Mouse (Mus musculus) cerebellum, adult 8-10 months (tissue): ENCODE results near the gene Kirrel3.

Source experiments
- DNase-seq: peaks from one replicate; pipeline ENCODE4 v3.0.0; 2022

Gene Kirrel3

DNA sequence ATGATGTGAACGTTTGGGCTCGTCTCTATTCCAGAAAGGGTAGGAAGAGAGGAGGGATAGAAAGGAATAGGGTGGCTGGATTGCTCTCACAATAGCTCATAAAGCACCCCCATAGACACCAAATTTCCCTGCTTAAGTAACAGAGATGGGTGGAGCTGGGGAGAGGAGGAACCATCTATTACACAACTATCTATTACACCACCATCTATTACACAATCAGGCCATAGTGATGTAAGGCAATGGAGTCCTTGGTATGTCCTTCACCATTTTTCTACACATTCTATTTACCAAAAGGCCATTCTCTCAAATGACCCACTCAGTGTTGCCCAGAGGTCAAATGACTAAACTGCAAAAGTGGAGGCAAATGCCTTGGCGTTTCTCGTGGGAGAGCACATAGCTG, 119.2 kb downstream of the Kirrel3 start:
- no peak for DNase-seq

DNA sequence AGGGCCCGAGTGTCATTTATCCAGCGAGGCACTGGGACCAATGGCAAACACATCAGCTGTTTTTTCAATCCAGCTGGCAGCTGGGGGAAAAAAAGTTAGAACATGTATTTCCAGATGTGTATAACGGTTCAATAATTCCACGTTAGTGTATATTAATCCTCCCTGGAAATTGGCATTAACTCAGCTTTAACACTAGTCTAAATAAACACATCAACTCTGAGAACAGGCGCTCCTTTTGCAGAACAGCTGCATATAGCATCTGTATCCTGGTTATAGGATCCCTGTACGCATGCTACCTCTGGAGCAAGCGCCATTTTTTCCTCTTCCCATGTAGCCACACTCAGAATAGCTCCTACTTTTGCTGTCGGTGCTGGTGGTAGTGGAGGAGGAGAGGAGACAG, 119.8 kb downstream of the Kirrel3 start:
- no peak for DNase-seq

DNA sequence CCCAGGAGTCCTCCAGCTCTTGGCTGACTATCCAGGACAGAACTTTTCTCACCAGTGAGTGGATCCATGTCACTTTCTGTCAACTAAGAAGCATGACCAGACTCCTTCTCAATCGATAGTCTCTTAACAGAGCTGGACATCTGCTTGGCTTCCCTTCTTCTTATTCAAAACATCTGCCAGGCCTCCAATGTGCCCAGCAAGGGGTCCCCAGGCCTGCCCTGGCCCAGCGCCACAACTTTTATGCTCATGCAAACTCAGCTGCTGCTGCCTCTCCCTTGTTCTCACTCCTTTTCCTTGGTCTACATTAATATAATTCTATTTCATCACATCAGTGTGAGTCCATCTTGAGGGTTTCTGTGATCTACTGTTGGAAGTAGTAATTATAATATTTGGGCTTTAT, 122.3 kb downstream of the Kirrel3 start:
- DNase-seq: no peak

DNA sequence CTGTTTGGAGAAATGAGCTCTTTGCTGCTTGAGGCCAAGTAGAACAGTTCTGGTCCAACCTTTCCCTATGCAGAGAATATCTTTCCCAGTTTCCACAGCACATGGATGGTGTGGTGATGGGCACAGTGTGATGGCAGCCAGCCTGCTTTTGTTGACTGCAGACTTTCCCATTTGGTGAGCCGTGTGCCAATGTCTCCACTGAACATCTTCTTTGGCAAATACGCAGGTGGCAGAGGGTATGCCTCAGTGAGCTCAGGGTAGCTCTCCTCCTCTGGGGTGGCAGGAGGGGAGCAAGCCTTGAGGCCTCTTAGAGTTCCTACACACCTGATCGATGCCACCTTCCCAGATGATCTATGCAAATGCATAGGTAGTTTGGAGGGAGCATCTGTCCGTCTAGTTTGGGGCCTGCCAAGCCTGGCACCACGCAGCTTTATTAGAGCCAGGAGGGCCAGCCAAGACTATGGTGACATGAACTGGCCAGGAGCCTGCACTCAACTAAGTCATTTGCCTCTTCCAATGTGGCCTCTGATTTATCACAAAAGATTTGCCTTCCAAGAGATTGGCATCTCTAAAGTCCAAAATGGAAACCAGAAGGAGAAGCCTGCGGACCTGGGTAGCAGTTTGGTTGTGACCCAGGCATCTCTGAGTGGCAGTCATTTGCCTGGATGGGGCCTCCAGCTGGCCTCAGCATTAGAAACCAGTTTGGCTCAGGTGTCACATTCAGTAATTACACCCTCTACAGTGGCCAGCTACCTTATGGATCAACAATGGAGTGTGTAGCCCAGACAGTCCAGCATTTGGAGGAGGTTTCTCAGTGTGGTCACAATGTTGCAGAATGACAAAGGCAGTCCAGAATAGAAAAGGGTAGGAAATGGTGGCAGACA, 127.4 kb downstream of the Kirrel3 start:
- peak; percentile 72 for DNase-seq

DNA sequence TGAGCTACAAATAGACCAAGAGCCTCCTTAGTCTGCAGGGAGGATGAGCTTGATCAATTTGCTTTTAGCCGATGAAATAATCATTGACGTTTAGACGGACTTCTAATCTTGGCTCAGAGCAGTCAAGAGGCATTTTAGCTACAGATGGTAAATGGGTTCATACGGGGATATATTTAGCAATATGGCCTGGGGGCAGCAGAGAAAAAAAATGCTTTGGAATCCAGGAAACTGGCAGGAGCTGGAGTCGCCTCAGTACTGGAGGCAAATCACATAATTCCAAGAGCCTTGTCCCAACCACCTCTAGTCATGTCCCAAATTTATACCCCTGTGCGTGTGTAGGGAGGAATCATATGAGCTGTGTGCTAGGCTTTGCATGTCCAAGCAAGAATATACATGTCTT, 132.4 kb downstream of the Kirrel3 start:
- DNase-seq: no peak

DNA sequence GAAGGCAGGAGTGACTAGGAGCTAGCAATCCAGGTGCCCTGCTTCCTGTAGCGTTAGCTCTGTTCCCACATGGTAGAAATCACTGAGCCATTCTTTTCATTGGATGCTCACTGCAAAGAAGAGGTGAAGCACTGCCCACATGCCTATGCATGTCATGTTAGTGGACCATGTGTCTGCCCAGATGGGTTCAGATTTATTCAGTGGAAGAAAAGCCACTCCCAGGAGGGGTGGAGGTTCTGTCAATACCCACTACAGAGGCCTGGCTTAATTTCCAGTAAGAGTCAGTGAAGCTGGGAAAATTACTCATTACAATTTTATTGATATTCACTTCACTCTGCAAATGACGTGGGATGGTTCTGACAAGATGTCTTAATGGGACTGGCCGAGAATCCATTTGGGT, 134.2 kb downstream of the Kirrel3 start:
- DNase-seq: no peak

DNA sequence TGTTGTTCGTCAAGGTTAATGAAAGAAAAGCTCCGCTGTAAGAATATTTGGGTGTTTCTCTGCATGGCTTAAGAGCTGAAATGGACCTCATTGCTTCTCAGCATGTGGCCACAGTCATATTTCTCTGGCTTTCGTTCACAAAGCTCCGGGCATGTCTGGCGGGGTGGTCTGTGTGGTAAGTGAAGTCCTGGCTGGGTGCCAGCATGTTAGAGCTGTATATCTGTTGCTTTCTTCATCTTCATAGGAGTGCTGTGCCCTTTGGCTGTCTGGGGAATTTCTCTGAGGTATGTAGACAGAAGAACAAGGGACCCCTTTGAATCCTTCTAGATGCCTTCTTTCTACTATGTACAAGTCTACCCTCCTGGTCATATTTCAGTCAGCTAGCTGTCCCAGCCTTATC, 137.8 kb downstream of the Kirrel3 start:
- DNase-seq: no peak

DNA sequence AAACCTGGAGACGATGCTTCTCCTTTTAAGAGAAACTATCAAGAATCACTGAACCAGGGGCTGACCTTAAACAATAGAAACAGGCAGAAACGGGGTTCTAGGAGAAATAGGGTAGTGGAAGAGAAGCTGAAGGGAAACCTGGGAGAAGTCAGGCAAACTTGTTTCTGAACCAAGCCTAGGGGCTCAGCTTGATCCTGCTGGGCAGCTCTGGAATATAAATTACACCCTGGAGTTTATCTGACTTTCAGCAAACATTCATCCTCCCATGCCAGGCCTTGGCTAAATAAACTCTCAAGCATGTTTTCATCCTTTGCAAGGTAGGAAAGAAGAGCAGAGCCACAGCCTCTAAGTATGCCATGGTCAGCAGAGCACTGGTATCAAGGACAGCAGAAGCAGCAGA, 138.3 kb downstream of the Kirrel3 start:
- no peak for DNase-seq

DNA sequence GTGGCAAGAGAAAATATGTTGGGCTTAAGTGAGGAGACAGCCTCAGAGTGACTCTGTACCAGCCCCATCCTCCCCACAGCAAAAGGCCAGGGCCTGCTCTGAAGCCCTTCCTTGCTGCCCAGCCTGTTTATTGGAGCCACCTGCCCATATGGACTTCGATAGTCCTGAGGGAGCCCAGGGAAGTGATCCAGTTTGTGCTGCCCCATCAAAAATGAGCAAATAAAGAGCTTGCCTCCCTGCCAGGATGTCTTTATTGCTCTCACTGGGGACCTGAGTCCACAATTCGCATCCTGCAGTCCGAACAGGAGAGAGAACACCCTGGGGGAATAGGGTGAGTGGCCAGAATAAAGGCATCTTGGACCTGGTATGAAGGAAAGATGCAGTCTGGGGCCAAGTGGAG, 143.1 kb downstream of the Kirrel3 start:
- no peak for DNase-seq

DNA sequence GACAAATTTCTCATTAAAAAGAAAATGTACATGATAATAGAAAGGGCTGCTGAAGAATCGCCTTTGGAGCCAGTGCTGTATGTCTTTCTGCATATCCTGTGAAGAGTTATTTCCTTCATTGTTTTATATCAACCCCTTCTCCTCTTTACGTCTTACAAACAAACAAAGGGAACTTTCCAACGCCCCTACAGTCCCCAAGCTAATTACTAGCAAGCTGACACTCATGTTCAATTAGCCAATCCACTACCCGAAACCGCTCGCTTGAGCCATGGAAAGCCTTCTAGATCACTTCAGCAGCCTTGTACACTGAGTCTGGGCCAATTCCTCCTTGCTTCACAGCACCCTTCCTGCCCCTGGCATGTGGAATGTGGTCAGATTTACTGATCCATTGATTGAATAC, 150.0 kb downstream of the Kirrel3 start:
- DNase-seq: no peak

DNA sequence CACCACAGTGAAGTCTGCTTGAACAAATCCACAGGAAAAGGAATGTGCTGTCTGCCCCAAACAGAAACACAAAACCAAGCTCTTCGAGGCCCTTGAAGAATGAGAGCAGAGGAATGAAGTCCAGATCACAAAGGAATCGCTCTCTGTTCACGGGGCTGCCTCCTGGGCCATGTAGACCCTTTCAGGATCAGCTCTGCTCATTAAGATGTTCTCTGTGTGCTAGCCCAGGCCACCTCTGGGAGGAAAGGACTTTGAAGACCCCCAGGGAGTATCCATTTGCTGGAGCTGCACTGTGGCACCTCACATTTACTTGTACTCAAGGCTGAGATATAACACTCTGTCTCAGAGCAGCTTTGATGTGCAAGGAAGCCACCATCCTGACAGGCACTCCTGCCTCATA, 158.2 kb downstream of the Kirrel3 start:
- no peak for DNase-seq

DNA sequence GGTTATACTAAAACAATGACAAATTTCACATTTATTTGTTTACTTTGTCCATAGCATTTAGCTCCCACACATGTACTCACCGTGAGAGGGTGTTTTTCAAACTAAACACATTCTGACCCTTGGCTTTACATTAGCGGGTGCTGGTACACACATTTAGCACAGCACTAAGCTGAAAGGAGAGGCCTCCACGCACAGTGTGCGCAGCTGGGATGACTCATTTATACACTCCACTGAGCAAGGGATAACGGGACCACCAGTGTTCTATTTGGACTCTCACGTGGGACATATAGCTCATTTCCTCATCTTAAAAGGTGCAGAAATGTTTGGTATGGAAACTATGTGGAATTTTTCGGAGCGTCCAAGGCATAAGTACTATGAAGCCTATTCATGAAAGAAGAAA, 158.7 kb downstream of the Kirrel3 start:
- no peak for DNase-seq

DNA sequence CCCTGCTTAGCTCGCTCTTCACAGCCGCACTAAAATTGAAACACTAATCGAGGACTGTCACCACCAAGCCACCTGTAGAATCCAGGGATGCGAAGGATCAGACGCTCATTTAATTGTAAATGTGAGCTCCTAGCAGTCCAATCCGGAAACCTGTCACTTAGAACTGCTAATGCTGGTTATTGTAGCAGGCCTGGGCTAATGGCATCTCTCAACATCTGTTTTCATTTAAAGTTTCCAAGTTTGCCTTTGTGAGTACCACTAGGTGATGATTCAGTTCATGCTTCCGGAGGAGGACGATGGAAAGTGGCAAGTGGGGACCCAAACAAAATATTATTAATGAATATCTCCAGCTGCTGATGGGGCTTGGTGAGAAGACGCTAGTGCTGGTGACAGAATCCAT, 161.1 kb downstream of the Kirrel3 start:
- DNase-seq: no peak

DNA sequence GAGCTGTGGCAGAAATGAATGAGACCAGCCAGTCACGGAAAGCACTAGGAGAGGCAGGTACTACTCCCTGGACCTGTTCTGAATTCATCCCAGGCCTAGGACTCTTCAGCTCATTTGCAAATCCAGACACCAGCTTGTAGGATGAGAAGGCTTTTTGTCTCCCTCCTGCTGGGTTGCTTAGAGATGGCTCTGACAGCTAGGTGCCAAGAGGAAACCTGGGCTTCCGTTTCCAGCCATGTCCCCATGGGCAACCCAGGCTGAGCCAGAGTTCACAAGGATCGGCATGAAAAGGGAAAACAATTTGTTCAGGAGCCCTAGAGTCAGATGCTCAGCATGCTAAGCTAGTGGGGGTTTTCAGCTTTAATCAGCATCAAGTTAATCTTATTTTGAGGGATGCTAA, 166.6 kb downstream of the Kirrel3 start:
- DNase-seq: peak; percentile 57

DNA sequence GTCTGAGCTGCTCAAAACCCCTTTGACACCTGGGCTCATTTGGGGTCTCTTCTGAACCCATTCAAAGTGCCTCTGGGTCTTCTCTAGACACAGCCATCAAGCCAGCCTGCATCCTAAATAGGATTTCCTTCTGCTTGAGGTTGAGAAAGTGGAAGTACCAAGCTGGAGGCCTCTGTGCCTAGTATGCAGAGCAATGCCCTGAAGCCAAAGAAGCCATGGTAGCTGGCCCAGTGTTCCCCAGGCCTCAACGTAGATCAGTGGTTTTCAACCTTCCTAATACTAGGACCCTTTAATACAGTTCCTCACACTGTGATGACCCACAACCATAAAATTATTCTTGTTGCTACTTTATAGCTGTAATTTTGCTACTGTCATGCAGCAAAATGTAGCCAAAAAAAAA, 167.4 kb downstream of the Kirrel3 start:
- DNase-seq: no peak

DNA sequence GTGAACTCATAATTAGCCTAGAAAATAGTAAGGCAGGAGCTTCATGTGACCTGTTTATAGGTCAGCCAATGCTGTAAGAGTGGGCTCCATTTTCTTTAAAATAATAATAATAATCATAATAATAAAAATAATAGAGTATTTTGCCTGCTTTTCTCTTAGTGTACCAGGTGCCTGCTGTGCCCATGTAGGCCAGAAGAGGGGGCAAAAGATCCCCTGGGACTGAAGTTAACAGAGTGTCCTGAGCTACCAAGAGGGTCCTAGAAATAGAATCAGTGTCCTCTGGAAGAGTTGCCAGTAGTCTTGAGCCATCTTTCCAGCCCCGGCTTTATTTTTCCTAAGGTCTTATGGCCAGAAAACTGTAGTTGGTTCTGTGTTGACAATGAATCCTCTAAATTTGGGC, 174.9 kb downstream of the Kirrel3 start:
- DNase-seq: no peak

DNA sequence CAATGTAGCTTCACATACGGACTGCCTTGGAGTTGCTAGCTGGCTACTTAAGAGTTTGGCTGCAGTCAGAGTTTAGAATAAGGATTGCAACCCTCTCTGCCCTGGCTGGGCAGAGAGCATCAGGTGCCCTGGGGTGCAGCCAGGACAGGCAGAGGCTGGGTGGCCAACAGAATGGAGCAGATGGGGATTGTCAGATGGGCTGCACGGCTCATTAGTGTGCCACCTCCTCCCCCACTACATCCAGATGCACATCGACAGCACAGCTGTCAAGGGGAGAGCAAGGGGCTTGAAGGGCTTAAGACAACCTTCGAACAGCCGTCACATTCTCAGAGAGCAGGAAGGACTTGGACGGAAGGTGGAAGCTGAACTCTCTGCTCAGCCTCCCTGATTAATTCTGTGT, 177.7 kb downstream of the Kirrel3 start:
- no peak for DNase-seq

DNA sequence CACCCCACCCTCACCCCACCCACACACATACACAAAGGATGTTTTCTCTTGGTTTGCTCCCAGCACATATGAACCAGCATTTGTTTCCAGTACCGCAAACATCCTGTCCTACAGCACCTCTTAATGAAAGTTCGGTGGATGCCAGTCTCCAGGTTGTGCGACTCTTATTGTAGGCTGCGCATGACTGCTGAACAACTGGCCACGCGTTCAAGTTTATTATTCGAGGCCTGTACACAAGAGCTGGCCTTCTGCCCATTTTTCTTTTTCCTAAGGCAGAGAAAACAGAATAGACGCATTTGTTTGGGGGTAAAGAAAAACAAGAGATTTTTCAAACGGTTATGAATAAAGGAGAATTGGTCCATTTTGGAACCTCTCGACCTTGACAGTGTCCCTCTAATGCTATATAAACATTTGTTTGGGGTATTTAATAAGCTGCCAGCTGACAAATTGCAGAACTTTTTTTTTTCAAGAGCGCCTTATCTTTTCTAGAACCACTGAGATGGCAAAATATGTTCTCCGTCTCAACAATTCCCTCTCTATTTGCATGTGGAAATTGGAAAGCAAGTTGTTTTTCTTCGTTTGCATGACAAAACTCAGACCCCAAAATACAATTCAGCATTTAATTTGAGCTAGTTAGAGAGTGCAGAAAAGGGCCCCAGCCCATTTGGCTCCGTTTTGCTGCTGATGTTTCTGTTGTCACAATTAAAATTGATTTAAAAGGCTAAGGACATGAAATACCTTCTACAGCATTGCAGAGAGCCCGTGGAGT, 179.9 kb downstream of the Kirrel3 start:
- DNase-seq: no peak

DNA sequence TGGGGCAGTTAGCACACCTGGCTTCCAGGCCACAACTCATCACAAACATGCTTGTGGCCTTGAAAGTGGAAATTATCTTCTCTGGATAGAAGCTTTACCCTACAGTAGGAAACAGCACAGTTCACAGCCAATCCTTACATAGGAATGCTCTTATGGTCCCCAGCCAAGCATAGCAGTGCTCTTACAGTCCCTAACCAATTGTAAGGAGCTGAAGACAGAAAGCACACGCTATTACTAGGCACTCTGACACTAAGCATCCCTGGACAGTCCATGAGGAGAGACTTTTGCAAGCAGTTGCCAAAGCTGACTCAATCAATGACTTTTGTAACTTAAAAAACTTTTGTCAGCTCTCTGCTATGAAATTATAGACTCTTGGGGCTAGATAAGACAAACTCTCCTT, 181.5 kb downstream of the Kirrel3 start:
- no peak for DNase-seq

DNA sequence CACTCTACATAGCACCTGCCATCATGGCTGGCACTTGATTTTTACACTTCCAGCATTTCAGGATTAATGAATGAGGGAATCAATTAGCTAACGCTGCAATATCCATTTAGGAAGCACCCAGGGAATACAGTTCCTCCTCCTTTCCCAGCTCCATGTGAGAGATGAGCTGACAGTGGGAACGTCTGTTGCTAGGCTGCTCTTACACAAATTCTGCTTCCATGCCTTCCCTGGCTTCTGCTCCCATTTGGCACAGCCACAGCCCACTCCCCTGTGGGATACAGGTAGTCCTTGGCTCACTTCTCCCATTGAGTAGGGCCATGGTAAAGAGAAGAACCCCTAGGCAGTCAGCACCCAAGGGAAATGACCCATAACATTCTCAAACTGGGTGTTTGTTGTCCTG, 185.2 kb downstream of the Kirrel3 start:
- DNase-seq: no peak

DNA sequence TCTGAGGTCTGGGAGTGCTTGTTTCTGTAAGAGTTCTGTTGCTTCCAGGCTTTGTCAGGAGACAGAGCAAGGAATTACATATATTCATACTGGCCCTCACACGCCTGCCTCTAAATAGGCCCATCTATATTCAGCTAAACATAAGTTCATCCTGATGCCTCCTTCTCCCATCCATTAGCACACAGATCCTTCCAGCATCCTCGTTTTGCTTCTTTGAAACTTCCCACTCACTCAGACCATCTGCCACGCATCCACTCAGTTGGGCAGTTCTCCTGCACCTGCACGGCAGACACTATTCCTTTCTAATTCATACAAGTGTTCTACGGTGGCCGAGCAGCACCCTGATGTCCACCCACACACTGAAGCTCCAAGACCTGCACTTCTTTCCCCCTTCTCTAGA, 201.1 kb downstream of the Kirrel3 start:
- no peak for DNase-seq

DNA sequence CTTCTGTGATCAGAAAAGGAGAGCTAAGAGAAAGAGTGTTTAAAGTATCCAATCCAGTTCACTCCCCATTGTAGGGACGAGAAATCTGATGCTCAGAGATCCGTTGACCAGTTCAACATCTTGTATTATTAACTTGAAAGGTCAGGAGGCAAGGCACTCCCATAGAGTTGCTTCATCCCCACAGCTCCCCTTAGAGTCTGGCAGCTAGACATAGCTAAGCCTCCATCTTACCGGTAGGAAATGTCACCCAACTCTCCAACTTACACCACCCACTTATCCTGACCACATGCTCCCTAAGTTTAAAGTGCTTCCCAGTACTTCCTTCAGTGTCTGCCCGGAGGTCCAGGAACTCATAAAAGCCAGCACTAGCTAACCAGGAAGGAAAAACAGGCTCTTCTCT, 202.7 kb downstream of the Kirrel3 start:
- no peak for DNase-seq

DNA sequence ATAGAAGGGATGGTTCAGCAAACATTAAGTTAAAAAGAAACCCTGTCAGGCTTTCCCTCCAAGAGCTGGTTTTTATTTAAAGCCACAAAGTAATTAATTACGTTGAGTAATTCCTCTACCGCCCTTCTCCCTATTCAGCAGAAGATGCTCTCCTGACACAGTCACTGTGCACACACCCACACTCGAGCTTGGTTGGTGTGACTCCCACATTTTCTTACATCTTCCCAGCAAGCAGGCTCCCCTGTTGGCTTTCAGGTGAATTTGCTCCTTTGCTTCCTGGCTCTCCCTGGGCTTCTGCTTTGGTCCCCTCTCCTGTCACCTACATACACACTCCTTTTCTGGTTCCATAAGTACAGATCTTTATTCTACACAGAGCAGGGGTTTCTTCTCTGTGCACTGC, 203.7 kb downstream of the Kirrel3 start:
- no peak for DNase-seq

DNA sequence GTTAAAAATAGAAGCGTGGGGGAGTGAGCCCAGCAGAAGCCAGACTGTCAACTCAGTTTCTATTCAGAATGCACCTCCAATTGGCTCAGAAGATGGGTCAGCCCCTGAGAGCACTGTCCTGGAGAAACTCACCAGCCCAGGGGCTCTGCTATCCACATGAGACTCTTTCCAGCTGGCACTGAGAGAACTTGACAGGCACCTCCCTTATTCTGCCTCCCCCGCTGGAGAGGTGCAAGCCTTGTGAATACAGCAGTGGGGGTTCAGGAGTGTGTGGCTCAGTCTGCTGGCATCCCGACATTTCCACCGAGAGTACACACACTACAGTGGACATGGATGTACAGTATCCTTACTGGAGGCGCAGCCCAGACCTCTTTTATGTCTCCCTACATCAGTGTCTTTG, 210.0 kb downstream of the Kirrel3 start:
- no peak for DNase-seq
